Comparison of ENCODE assay signal across 13 mouse cellular contexts in the genomic region with DNA sequence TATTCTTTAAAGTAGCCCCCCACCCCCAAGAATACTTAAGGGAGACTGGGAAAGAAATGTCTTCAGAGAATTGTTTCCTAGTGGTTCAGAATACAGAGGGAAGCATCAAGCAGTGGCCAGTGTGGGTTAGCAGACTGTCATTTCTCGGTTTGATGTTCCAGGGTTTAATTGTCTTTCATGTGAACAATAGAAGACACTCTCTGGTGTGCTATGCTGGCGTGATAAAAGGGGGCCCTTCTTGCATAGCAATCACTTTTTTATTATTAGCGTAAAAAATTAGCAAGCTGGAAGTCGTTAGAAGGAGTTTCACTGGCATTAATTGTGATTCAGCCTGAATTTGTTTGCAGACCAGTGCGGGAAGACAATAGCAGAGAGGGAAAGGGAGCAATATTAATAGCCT.
"Had no signal": no experiment of that assay in that cellular context is flagged by ENCODE, and none has a peak within 500 bp of the region (broad histone marks: within the 10 kb centered on the region; RNA-seq: fewer than 3 reads in every experiment).

No protein-coding gene starts in this region.

- H3K9me3 ChIP-seq: limb, embryonic 13.5 days; stomach, embryonic 15.5 days had no signal

- DNase-seq: kidney, adult 18-20 months; kidney, postnatal 10 days; kidney, postnatal 4 days; left cerebral cortex, postnatal 4 days; lung, adult 18-20 months; lung, postnatal 36 days; right cerebral cortex, postnatal 14 days; thymus, adult 2 months; thymus, postnatal 36 days had no signal

- H3K4me2 ChIP-seq: limb, embryonic 13.5 days; stomach, embryonic 15.5 days had no signal

- H3K27me3 ChIP-seq: limb, embryonic 13.5 days; stomach, embryonic 15.5 days had no signal

- H3K36me3 ChIP-seq: limb, embryonic 13.5 days; stomach, embryonic 15.5 days had no signal

- H3K9ac ChIP-seq: limb, embryonic 13.5 days; liver, embryonic 14.5 days; stomach, embryonic 15.5 days had no signal

- H3K27ac ChIP-seq: layer of hippocampus, adult 2 months; limb, embryonic 13.5 days; liver, embryonic 14.5 days; stomach, embryonic 15.5 days had no signal

- H3K4me1 ChIP-seq: stomach, embryonic 15.5 days had no signal

- H3K4me3 ChIP-seq: layer of hippocampus, adult 2 months; limb, embryonic 13.5 days; stomach, embryonic 15.5 days had no signal
